ENCODE assay signal across 8 mouse cellular contexts in genomic region chr15:36979488-36980201, GRCm38 (mm10). TPM values are rescaled to one million over a fixed set of nuclear protein-coding genes. Genes with fewer than 3 reads are reported as not detected.
DNase-seq lines count a peak whose midpoint lies in the region; ATAC-seq and TF ChIP-seq lines count a peak whose summit lies in the region.

No protein-coding gene starts in this region.

- H3K27me3 ChIP-seq in E14TG2a.4 (ENCODE audit: insufficient read depth, low read length): no peaks in the 10 kb centered on the region
- H3K27me3 ChIP-seq in forebrain, embryonic 10.5 days (ENCODE audit: poor library complexity, severe bottlenecking): peaks cover 8% of the 10 kb centered on the region; the same call in 1 of the 2 replicates
- H3K27me3 ChIP-seq in hindbrain, embryonic 16.5 days (replicated peaks; ENCODE audit: control insufficient read depth, insufficient read depth, low read length): no peaks in the 10 kb centered on the region
- no peaks in the 10 kb centered on the region for H3K27me3 ChIP-seq in limb, embryonic 10.5 days (ENCODE audit: low read depth, poor library complexity, severe bottlenecking)
- 0 out of 2 replicates have a peak, but pooled peaks cover 5% of the 10 kb centered on the region for H3K27me3 ChIP-seq in midbrain, embryonic 10.5 days (ENCODE audit: low read depth, poor library complexity, severe bottlenecking)

- peak overlapping the region; percentile 73 for H3K4me2 ChIP-seq in hindbrain, embryonic 16.5 days (ENCODE audit: low read length)

- peak; percentile 92 for DNase-seq in brain, adult 2 months (ENCODE audit: low read depth, low spot score)
- peak; percentile 78 for DNase-seq in forebrain, embryonic 10.5 days (ENCODE audit: extremely low spot score, low spot score)
- DNase-seq in limb, embryonic 10.5 days (ENCODE audit: low spot score): peak; percentile 82
- DNase-seq in midbrain, embryonic 10.5 days (ENCODE audit: low spot score): peak; percentile 75
- DNase-seq in spleen, adult 18-20 months: peak; percentile 30 to 35
- no peak for DNase-seq in urinary bladder, adult 18-20 months (ENCODE audit: low spot score in 2 of 2)

- peak overlapping the region; percentile 74 for H3K27ac ChIP-seq in forebrain, embryonic 10.5 days
- peak overlapping the region; percentile 75 for H3K27ac ChIP-seq in hindbrain, embryonic 16.5 days (ENCODE audit: low read depth, low read length)
- peak overlapping the region; percentile 77 for H3K27ac ChIP-seq in limb, embryonic 10.5 days
- peak overlapping the region; percentile 57 for H3K27ac ChIP-seq in midbrain, embryonic 10.5 days (replicated peaks)

- peak; percentile 87 for ATAC-seq in hindbrain, embryonic 16.5 days

- peak; percentile 32 for TF ChIP-seq CTCF in E14TG2a.4 (conservative IDR thresholded peaks at IDR 0.05; ENCODE audit: low read length)

- peak overlapping the region; percentile 59 for H3K9ac ChIP-seq in hindbrain, embryonic 16.5 days (ENCODE audit: low read depth, low read length)

- 6% methylated on average over 20 of the region's 20 CpGs for WGBS in forebrain, embryonic 10.5 days
- WGBS in hindbrain, embryonic 16.5 days: 2% methylated on average over 20 of the region's 20 CpGs
- 8% methylated on average over 20 of the region's 20 CpGs for WGBS in limb, embryonic 10.5 days
- 6% methylated on average over 20 of the region's 20 CpGs for WGBS in midbrain, embryonic 10.5 days

- no peaks in the 10 kb centered on the region for H3K36me3 ChIP-seq in E14TG2a.4 (ENCODE audit: insufficient read depth, low read length)
- no peaks in the 10 kb centered on the region for H3K36me3 ChIP-seq in forebrain, embryonic 10.5 days (replicated peaks)
- H3K36me3 ChIP-seq in hindbrain, embryonic 16.5 days (ENCODE audit: control insufficient read depth, insufficient read depth, low read length): no peaks in the 10 kb centered on the region
- H3K36me3 ChIP-seq in limb, embryonic 10.5 days: no peaks in the 10 kb centered on the region
- no peaks in the 10 kb centered on the region for H3K36me3 ChIP-seq in midbrain, embryonic 10.5 days

- H3K9me3 ChIP-seq in E14TG2a.4 (ENCODE audit: low read length): no peaks in the 10 kb centered on the region
- H3K9me3 ChIP-seq in forebrain, embryonic 10.5 days: no peaks in the 10 kb centered on the region
- H3K9me3 ChIP-seq in hindbrain, embryonic 16.5 days (ENCODE audit: control insufficient read depth, low read length): no peaks in the 10 kb centered on the region
- no peaks in the 10 kb centered on the region for H3K9me3 ChIP-seq in limb, embryonic 10.5 days (replicated peaks)
- H3K9me3 ChIP-seq in midbrain, embryonic 10.5 days (replicated peaks): no peaks in the 10 kb centered on the region

- H3K4me3 ChIP-seq in E14TG2a.4 (replicated peaks; ENCODE audit: low read length): peak overlapping the region; percentile 74
- H3K4me3 ChIP-seq in forebrain, embryonic 10.5 days: peak overlapping the region; percentile 51
- peak overlapping the region; percentile 45 for H3K4me3 ChIP-seq in hindbrain, embryonic 16.5 days (ENCODE audit: low read length)
- H3K4me3 ChIP-seq in limb, embryonic 10.5 days: peak overlapping the region; percentile 46
- peak overlapping the region; percentile 53 for H3K4me3 ChIP-seq in midbrain, embryonic 10.5 days

- H3K4me1 ChIP-seq in E14TG2a.4 (replicated peaks; ENCODE audit: low read depth, low read length): peaks cover 54% of the 10 kb centered on the region
- peaks cover 27% of the 10 kb centered on the region for H3K4me1 ChIP-seq in forebrain, embryonic 10.5 days
- peaks cover 14% of the 10 kb centered on the region for H3K4me1 ChIP-seq in hindbrain, embryonic 16.5 days (ENCODE audit: control insufficient read depth, insufficient read depth, low read depth, low read length)
- H3K4me1 ChIP-seq in limb, embryonic 10.5 days: peaks cover 32% of the 10 kb centered on the region
- peaks cover 32% of the 10 kb centered on the region for H3K4me1 ChIP-seq in midbrain, embryonic 10.5 days

RNA-seq across cellular contexts. Expression of gene Zfp706, which starts 27.9 kb away (rescaled TPM):
- polyA plus RNA-seq in forebrain, embryonic 10.5 days (2016; fragmentation: Nextera tagmentation; extraction: Ambion mirVana): 490 and 521 TPM in 2 replicates
- 433 and 435 TPM in 2 replicates for polyA plus RNA-seq in hindbrain, embryonic 16.5 days (2015; fragmentation: Nextera tagmentation; extraction: Ambion mirVana)
- polyA plus RNA-seq in limb, embryonic 10.5 days (2016; fragmentation: Nextera tagmentation; extraction: Ambion mirVana): 509 and 547 TPM in 2 replicates
- polyA plus RNA-seq in midbrain, embryonic 10.5 days (2016; fragmentation: Nextera tagmentation; extraction: Ambion mirVana): 479 and 502 TPM in 2 replicates

Comparison
In these comparisons a context has a peak if more than half of its experiments do, and no peak if none do; other contexts are left out.
1. DNase-seq: peak in brain, adult 2 months (single experiment), forebrain, embryonic 10.5 days (single experiment), limb, embryonic 10.5 days (single experiment), midbrain, embryonic 10.5 days (single experiment) and spleen, adult 18-20 months (2 of 2); none in urinary bladder, adult 18-20 months (0 of 2).
2. Peak in every context shown above with its lines, with median percentiles within 50 percentile points of each other: H3K4me3 ChIP-seq and H3K27ac ChIP-seq.